Mouse (Mus musculus) Patski (cell line): ENCODE results near the gene Cnpy4. TPM values are rescaled to one million over a fixed set of nuclear protein-coding genes. Genes with fewer than 3 reads are reported as not detected.

Source experiments
- ATAC-seq: fragments of 100-300 bp; one replicate; pipeline ENCODE4 v1.8.0; 2021
- CTCF ChIA-PET: fragments of 350-600 bp; sonication (Branson Sonifier 250); formaldehyde crosslinking; loops from one replicate; lab custom pipeline; 2022; ENCODE audit warnings: inconsistent platforms; lab: Charles Lee
- POLR2A ChIA-PET: fragments of 350-600 bp; sonication (Branson Sonifier 250); formaldehyde crosslinking; loops from one replicate; lab custom pipeline; 2022; ENCODE audit warnings: antibody characterized with exemption, inconsistent platforms; lab: Charles Lee
- DNase-seq: peaks from one replicate; pipeline ENCODE4 v3.0.0-alpha.2; 2011; ENCODE audit warnings: low read depth, low spot score
- H3K27me3 ChIP-seq: fragments of 371-371 bp; one replicate; pipeline ENCODE4 v1.5.1; 2021
- CTCF ChIP-seq: fragments of 100-300 bp; IDR thresholded peaks from one replicate; pipeline ENCODE4 v1.5.1; 2021
- in situ Hi-C: fragments of 300-500 bp; cut with MboI; formaldehyde crosslinking; loops from 3 replicates; pipeline ENCODE4 v1.11.1; 2018; ENCODE audit warnings: low pct_unique_long_range_greater_than_20kb, mixed read lengths
- polyA plus RNA-seq: library from polyadenylated mRNA; unstranded; gene quantifications from one replicate; pipeline ENCODE4 v1.2.3, GENCODE M21; 2021

Gene Cnpy4
- polyA plus RNA-seq, 1 experiment from 2014 or later: 68.3 TPM

DNA sequence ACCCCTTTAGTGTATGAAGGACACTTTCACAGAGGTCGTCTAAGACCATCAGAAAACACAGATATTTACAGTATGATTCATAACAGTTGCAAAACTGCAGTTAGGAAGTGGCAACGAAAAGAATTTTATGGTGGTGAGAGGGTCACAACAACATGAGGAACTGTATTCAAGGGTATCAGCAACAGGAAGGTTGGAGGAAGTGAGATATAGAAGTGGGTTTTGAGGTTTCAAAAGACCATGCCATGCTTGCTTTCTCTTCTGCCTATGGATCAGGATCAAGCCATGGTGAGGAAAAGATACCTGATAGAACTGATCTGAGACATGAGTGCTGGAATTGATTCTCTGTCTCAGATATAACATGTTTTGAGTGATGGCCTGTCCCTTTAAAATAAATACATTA, 40.1 kb downstream of the Cnpy4 start:
- POLR2A ChIA-PET: no interaction called here
- no peaks in the 10 kb centered on the region for H3K27me3 ChIP-seq
- no peak for ATAC-seq
- no peak for TF ChIP-seq CTCF
- in situ Hi-C loops: loop anchor here (10.0 kb wide), 1 partner anchor 297 kb away; no protein-coding TSS in a partner anchor
- DNase-seq: no peak
- CTCF ChIA-PET: interaction anchor here (1.0 to 1.2 kb wide), 2 partner anchors 11 kb away, joined by 3 to 5 read pairs; no protein-coding TSS in a partner anchor

DNA sequence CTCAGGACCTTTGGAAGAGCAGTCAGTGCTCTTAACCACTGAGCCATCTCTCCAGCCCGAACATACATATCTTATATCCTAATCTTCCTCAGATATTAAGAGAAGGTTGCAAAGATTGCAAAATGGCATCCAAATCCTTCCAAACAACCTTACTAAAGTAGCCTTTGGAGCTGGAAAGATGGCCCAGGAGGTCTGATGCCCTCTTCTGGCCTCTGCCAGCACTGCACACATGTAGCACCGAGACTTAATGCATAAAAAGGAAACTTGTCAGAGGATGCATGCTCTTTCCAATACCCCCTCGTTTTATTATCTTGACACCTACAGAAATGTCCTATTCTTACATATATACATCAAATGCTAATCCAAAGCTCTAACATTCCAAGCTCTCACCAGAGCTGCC, 40.7 kb downstream of the Cnpy4 start:
- peak; percentile 91 for TF ChIP-seq CTCF

GRCm38 (mm10) chr5:138229511-138229910, 42.2 kb downstream of the Cnpy4 start:
- ChIA-PET CTCF (interaction anchor here (0.7 to 2.8 kb wide), 5 partner anchors 9 to 40 kb away, joined by 3 to 7 read pairs (median 4); no protein-coding TSS in a partner anchor), POLR2A (interaction anchor here (0.8 to 1.1 kb wide), 2 partner anchors 8 to 25 kb away, joined by 3 to 4 read pairs; no protein-coding TSS in a partner anchor)
- no peaks in the 10 kb centered on the region for H3K27me3 ChIP-seq
- no peak for TF ChIP-seq CTCF
- no peak for ATAC-seq
- in situ Hi-C loops: loop anchor here (10.0 kb wide), 1 partner anchor 295 kb away; no protein-coding TSS in a partner anchor
- DNase-seq: no peak

More for the DNA sequence above, 40.7 kb downstream of the Cnpy4 start:
- ChIA-PET CTCF (interaction anchor here (0.8 to 1.2 kb wide), 4 partner anchors 9 to 19 kb away, joined by 3 to 5 read pairs (median 4); no protein-coding TSS in a partner anchor), POLR2A (no interaction called here)
- H3K27me3 ChIP-seq: no peaks in the 10 kb centered on the region
- DNase-seq (no peak), ATAC-seq (no peak)
- in situ Hi-C loops: loop anchor here (10.0 kb wide), 1 partner anchor 297 kb away; no protein-coding TSS in a partner anchor

DNA sequence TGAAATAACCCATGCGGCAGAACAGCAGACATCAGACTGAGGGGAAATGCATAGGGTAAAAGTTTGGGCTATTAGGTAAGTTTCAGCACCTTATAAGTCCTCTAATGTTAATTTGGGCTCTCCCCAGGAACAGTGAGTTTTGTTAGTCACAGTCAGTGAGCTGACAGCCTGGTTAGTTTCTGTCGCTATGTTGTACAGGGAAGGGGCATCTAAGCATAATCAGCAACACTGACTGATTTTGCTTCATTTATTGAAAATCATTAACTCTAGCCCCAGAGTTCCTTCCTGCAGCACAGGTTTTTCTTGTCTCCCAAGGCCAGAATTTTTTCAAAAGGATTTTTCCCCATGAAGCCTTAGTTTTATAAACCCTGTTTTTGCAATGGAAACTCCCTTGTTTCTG, 46.5 kb downstream of the Cnpy4 start:
- in situ Hi-C loops: no loop called here
- ChIA-PET CTCF (interaction anchor here (2.6 to 3.0 kb wide), 2 partner anchors 13 to 424 kb away, joined by 6 to 28 read pairs; no protein-coding TSS in a partner anchor), POLR2A (no interaction called here)
- ATAC-seq (peak; percentile 17), DNase-seq (no peak)
- no peaks in the 10 kb centered on the region for H3K27me3 ChIP-seq
- TF ChIP-seq CTCF: no peak

DNA sequence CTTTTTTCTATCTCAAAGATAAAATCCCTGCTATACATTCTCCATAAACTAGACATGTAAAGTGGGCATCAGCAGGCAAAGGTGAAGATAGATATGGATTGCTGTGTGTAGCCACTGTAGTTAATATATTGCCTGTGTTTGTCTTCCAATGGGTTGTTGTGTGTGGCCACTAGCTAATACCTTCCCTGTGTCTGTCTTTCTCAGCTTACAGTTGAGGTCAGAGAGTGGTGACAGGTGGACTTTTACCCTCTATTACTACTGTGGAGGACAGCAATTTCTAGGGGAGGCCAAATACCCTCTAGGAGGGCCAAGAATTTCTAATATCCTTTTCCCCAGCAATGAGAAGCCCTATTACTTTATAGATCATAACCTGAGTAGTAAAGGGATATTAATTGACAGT, 46.9 kb downstream of the Cnpy4 start:
- in situ Hi-C loops: no loop called here
- DNase-seq (no peak), ATAC-seq (no peak)
- no peaks in the 10 kb centered on the region for H3K27me3 ChIP-seq
- CTCF ChIA-PET: interaction anchor here (1.1 to 3.0 kb wide), 4 partner anchors 8 to 423 kb away, joined by 4 to 28 read pairs (median 6); partner anchors contain the start of gene Nxpe5
- no peak for TF ChIP-seq CTCF
- POLR2A ChIA-PET: no interaction called here

DNA sequence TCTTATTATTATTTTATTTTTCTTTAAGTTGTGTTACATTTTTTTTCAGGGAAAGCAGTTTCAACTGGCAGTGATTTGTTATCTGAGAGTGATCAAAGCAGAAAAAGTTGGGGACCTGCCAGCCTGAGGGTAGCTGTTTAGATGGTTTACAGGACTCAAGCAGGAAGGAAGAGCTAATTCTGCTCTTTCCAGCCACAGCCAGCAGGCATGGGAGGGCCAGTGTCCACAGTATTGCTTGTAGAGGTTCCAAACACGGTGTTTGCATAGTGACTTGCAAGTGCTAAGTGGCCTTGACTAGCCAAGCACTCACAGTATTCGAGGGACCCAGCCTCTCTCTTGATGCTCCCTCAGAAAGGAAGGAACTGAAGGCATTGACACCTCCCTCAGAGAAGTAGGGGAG, 54.2 kb downstream of the Cnpy4 start:
- DNase-seq (no peak), ATAC-seq (no peak)
- no peak for TF ChIP-seq CTCF
- POLR2A ChIA-PET: no interaction called here
- peaks cover 11% of the 10 kb centered on the region for H3K27me3 ChIP-seq
- in situ Hi-C loops: no loop called here
- CTCF ChIA-PET: no interaction called here

Other genes with a start within 250 kb of the Cnpy4 start
- not detected for gene Gjc3, start 224.4 kb upstream of the Cnpy4 start, polyA plus RNA-seq
- not detected for gene Azgp1, start 206.0 kb upstream of the Cnpy4 start, polyA plus RNA-seq
- gene Smok3a, start 166.2 kb upstream of the Cnpy4 start, polyA plus RNA-seq: not detected
- not detected for gene Smok3b, start 166.1 kb upstream of the Cnpy4 start, polyA plus RNA-seq
- gene Smok3c, start 134.3 kb upstream of the Cnpy4 start, polyA plus RNA-seq: not detected
- 32.9 TPM for gene Zkscan1, start 102.4 kb upstream of the Cnpy4 start, polyA plus RNA-seq
- gene Zscan21, start 70.6 kb upstream of the Cnpy4 start, polyA plus RNA-seq: 60.4 TPM
- 11.5 TPM for gene Zfp113, start 31.7 kb upstream of the Cnpy4 start, polyA plus RNA-seq
- gene Cops6, start 26.4 kb upstream of the Cnpy4 start, polyA plus RNA-seq: 274 TPM
- gene Ap4m1, start 15.5 kb upstream of the Cnpy4 start, polyA plus RNA-seq: 39.7 TPM
- gene Mcm7, start 15.1 kb upstream of the Cnpy4 start, polyA plus RNA-seq: 104 TPM
- gene Taf6, start within 50 bp of the Cnpy4 start, polyA plus RNA-seq: 60.2 TPM
- 11.4 TPM for gene Mblac1, start 6.8 kb downstream of the Cnpy4 start, polyA plus RNA-seq
- gene Nxpe5, start 38.4 kb downstream of the Cnpy4 start, polyA plus RNA-seq: 2.2 TPM
- gene Lamtor4, start 68.0 kb downstream of the Cnpy4 start, polyA plus RNA-seq: 125 TPM
- gene BC037034, start 76.5 kb downstream of the Cnpy4 start, polyA plus RNA-seq: 36.9 TPM
- 0.62 TPM for gene Gal3st4, start 85.4 kb downstream of the Cnpy4 start, polyA plus RNA-seq
- gene Gm43720, start 92.5 kb downstream of the Cnpy4 start, polyA plus RNA-seq: 0.01 TPM
- gene Gpc2, start 92.5 kb downstream of the Cnpy4 start, polyA plus RNA-seq: 13.9 TPM
- 4.5 TPM for gene Stag3, start 92.8 kb downstream of the Cnpy4 start, polyA plus RNA-seq
- not detected for gene Pvrig, start 154.5 kb downstream of the Cnpy4 start, polyA plus RNA-seq